Mouse (Mus musculus): ENCODE results near the gene Rbl1.

- TF ChIP-seq CTCF (IDR thresholded peaks at IDR 0.05; ENCODE audit: low read depth): no peak
- TF ChIP-seq EP300 (optimal IDR thresholded peaks at IDR 0.05): no peak
Observed at GRCm38 (mm10) chr2:157164101-157164500, 40.2 kb downstream of the Rbl1 start.

Measured in stomach, postnatal 0 days (tissue).